Comparison of ENCODE assay signal across 12 mouse cellular contexts in genomic region chr14:48664001-48664810, GRCm38 (mm10). TPM values are rescaled to one million over a fixed set of nuclear protein-coding genes. Genes with fewer than 3 reads are reported as not detected.
DNase-seq lines count a peak whose midpoint lies in the region; ATAC-seq and TF ChIP-seq lines count a peak whose summit lies in the region.
"Had no signal": no experiment of that assay in that cellular context is flagged by ENCODE, and none has a peak within 500 bp of the region (broad histone marks: within the 10 kb centered on the region; RNA-seq: fewer than 3 reads in every experiment).

No protein-coding gene starts in this region.

- intact Hi-C loops in heart, postnatal 25 days (cut with DNase I), result no loop called here

- H3K9me3 ChIP-seq in heart, embryonic 13.5 days, result no peaks in the 10 kb centered on the region
- H3K9me3 ChIP-seq in forebrain, embryonic 12.5 days, result no peaks in the 10 kb centered on the region
- no peaks in the 10 kb centered on the region for H3K9me3 ChIP-seq in intestine, postnatal 0 days (ENCODE audit: control insufficient read depth)
- H3K9me3 ChIP-seq: lung, embryonic 15.5 days had no signal

- H3K4me2 ChIP-seq in heart, embryonic 13.5 days, result peak overlapping the region; percentile 1
- H3K4me2 ChIP-seq in forebrain, embryonic 12.5 days, result peak overlapping the region; percentile 66
- H3K4me2 ChIP-seq in intestine, postnatal 0 days (replicated peaks; ENCODE audit: low read depth), result no peak overlapping the region
- H3K4me2 ChIP-seq: lung, embryonic 15.5 days had no signal

- ATAC-seq in heart, embryonic 13.5 days (ENCODE audit: extremely low read depth, insufficient number of reproducible peaks, low FRiP score, low TSS enrichment), result no peak
- ATAC-seq in forebrain, embryonic 12.5 days (ENCODE audit: low FRiP score), result no peak
- no peak for ATAC-seq in intestine, postnatal 0 days

- DNase-seq in heart, postnatal 25 days (ENCODE audit: low spot score), result no peak
- peak; percentile 60 for DNase-seq in brain, embryonic 14.5 days (ENCODE audit: low read depth)
- DNase-seq in right cerebral cortex, adult 18-20 months, result no peak
- DNase-seq in urinary bladder, postnatal 10 days (ENCODE audit: low spot score), result no peak
- no peak for DNase-seq in spleen, postnatal 10 days (ENCODE audit: low spot score in 2 of 2)
- DNase-seq: right cerebral cortex, postnatal 4 days had no signal

- 2% methylated on average over 14 of the region's 14 CpGs for WGBS in heart, embryonic 13.5 days
- WGBS in forebrain, embryonic 12.5 days, result 2% methylated on average over 14 of the region's 14 CpGs
- WGBS in intestine, postnatal 0 days, result 3% methylated on average over 14 of the region's 14 CpGs

- H3K9ac ChIP-seq in heart, embryonic 13.5 days, result no peak overlapping the region
- H3K9ac ChIP-seq in forebrain, embryonic 12.5 days, result peak overlapping the region; percentile 82
- H3K9ac ChIP-seq in intestine, postnatal 0 days (ENCODE audit: low read depth, low read length), result no peak overlapping the region
- H3K9ac ChIP-seq: lung, embryonic 15.5 days had no signal

- TF ChIP-seq CTCF in brain, embryonic 14.5 days (IDR thresholded peaks at IDR 0.05; ENCODE audit: borderline replicate concordance, extremely low read depth, insufficient read depth, insufficient read length), result no peak
- no peak for TF ChIP-seq CTCF in intestine, postnatal 0 days (IDR thresholded peaks at IDR 0.05; ENCODE audit: low read depth)

- peak overlapping the region; percentile 24 for H3K4me3 ChIP-seq in heart, embryonic 13.5 days
- H3K4me3 ChIP-seq in forebrain, embryonic 12.5 days (replicated peaks), result peak overlapping the region; percentile 58
- H3K4me3 ChIP-seq in intestine, postnatal 0 days (ENCODE audit: low read depth, low read length), result peak overlapping the region; percentile 21; the same call in 1 of the 2 replicates
- H3K4me3 ChIP-seq: erythroblast, embryonic 14.5 days; lung, embryonic 15.5 days had no signal

- no peaks in the 10 kb centered on the region for H3K36me3 ChIP-seq in heart, embryonic 13.5 days
- no peaks in the 10 kb centered on the region for H3K36me3 ChIP-seq in forebrain, embryonic 12.5 days (replicated peaks)
- H3K36me3 ChIP-seq in intestine, postnatal 0 days (ENCODE audit: control insufficient read depth, insufficient read depth), result no peaks in the 10 kb centered on the region
- H3K36me3 ChIP-seq: lung, embryonic 15.5 days had no signal

- peaks cover 20% of the 10 kb centered on the region for H3K4me1 ChIP-seq in heart, embryonic 13.5 days
- H3K4me1 ChIP-seq in forebrain, embryonic 12.5 days, result peaks cover 67% of the 10 kb centered on the region
- H3K4me1 ChIP-seq in intestine, postnatal 0 days (replicated peaks; ENCODE audit: control insufficient read depth, insufficient read depth, low read length), result no peaks in the 10 kb centered on the region
- H3K4me1 ChIP-seq: lung, embryonic 15.5 days had no signal

- no peak overlapping the region for H3K27ac ChIP-seq in heart, embryonic 13.5 days (replicated peaks)
- peak overlapping the region; percentile 84 for H3K27ac ChIP-seq in forebrain, embryonic 12.5 days
- no peak overlapping the region for H3K27ac ChIP-seq in intestine, postnatal 0 days (ENCODE audit: low read depth, low read length)
- H3K27ac ChIP-seq: lung, embryonic 15.5 days had no signal

- H3K27me3 ChIP-seq in heart, embryonic 13.5 days (replicated peaks), result peaks cover 96% of the 10 kb centered on the region
- peaks cover 78% of the 10 kb centered on the region for H3K27me3 ChIP-seq in forebrain, embryonic 12.5 days
- H3K27me3 ChIP-seq in intestine, postnatal 0 days (replicated peaks; ENCODE audit: control insufficient read depth, insufficient read depth, low read length), result peaks cover 96% of the 10 kb centered on the region

- no peak for TF ChIP-seq POLR2A in brain, embryonic 14.5 days (IDR thresholded peaks at IDR 0.05; ENCODE audit: borderline replicate concordance, extremely low read depth, insufficient read depth, insufficient read length, poor library complexity, severe bottlenecking)

RNA-seq across cellular contexts. Expression of gene Otx2, which starts 9.4 kb away (rescaled TPM):
- 0.13 TPM in 1 of 2 replicates, not detected in the other for polyA plus RNA-seq in heart, embryonic 13.5 days (2015; fragmentation: Nextera tagmentation; extraction: Ambion mirVana)
- total RNA-seq in heart, postnatal 25 days (2021), result not detected
- 44.7 and 65.6 TPM in 2 replicates for polyA plus RNA-seq in brain, embryonic 14.5 days (2012; rRNA removed)
- polyA plus RNA-seq in forebrain, embryonic 12.5 days (2016; fragmentation: Nextera tagmentation; extraction: Ambion mirVana), result 56.7 and 59.3 TPM in 2 replicates
- polyA plus RNA-seq in intestine, postnatal 0 days (2015; fragmentation: Nextera tagmentation; extraction: Ambion mirVana), result not detected in 2 replicates
- polyA plus RNA-seq: erythroblast, embryonic 14.5 days; lung, embryonic 15.5 days; testis, adult 2 months had no signal

Comparison
In these comparisons a context has a peak if more than half of its experiments do, and no peak if none do; other contexts are left out.
1. RNA of gene Otx2, which starts 9.4 kb away (polyA plus RNA-seq): 44.7 to 65.6 TPM in brain, embryonic 14.5 days and 56.7 to 59.3 TPM in forebrain, embryonic 12.5 days; 0.13 TPM in heart, embryonic 13.5 days and not detected in intestine, postnatal 0 days; every median in the first group is over 10 times any median in the second.
2. Peak in every context shown above with its lines, with median percentiles within 50 percentile points of each other: H3K4me3 ChIP-seq.